Mouse (Mus musculus): Measurements from ENCODE around the gene Slc35f6.
"Not testable (repeated sequence)": the region's sequence is repeated elsewhere in the genome, so short reads cannot be mapped to it uniquely, and the experiment has no call there.

Gene Slc35f6

DNA sequence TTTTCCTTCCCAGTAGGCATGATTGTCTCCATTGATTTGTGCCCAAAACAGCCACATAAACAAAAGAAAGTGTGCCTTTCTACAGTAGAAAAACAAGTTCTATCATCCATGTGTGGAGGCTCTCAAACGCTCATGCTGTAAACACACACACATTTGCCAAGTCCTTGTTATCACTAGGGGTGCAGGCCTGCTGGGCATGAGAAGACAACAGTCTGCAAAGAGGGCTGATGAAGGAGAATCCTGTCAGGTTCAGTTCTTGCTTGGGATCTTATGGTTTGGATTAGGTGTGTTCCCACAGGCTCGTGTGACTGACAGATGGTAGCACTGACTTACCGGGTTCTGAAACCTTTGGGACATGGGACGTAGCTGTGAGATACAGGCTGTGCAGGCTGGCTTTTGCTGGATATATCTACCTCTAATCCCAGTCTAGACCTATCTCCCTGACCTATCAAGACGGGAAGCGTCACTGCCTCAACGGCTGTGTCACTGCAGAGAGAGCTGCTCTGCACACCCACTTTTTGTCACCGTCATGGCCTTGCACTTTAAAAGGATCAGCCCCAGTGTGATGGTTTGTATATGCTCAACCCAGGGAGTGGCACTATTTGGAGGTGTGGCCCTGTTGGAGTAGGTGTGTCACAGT is 52.7 kb downstream of the Slc35f6 start:
- no peak for DNase-seq (ENCODE audit: low spot score)

- DNase-seq (ENCODE audit: low spot score) = not testable (repeated sequence)
Observed at GRCm38 (mm10) chr5:30701373-30701772, 53.6 kb downstream of the Slc35f6 start.

DNA sequence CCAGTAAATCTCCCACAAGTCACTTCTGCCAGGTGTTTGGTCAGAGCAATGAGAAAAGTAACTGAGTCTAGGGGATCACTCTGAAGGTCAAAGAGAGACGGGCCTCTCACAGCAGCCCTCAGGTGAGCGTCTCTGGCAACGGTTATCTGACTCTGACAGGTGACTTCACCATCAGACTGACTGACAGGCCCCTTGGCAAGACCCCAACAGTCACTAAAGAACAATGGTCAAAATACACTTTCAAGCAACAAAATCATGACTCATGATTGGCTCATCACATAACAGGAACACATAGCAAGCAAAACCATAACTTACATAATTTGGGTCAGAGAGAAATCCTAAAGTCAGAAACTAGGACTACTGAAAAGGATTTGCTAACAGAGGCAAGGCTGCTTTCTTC is 54.1 kb downstream of the Slc35f6 start:
- DNase-seq (ENCODE audit: low spot score) = no peak
